Mouse (Mus musculus): ENCODE measurements around the gene Olfr1045. TPM values are rescaled to one million over a fixed set of nuclear protein-coding genes. Genes with fewer than 3 reads are reported as not detected.
"Not testable (repeated sequence)": the region's sequence is repeated elsewhere in the genome, so short reads cannot be mapped to it uniquely, and the experiment has no call there.

Olfr1045 gene
- not detected in 2 replicates for polyA plus RNA-seq (2012; rRNA removed)

- DNase-seq (ENCODE audit: low spot score) = no peak
Measured at GRCm38 (mm10) chr2:86202909-86203308, at the start of gene Olfr1045. Olfr1045 (minus strand) TSS chr2:86203009.

- no peak for DNase-seq (ENCODE audit: low spot score)
Measured at GRCm38 (mm10) chr2:86240189-86240588, 37.4 kb upstream of the Olfr1045 start, which contains the start of gene Olfr1048. Olfr1048 (minus strand) TSS chr2:86240289.

- DNase-seq (ENCODE audit: low spot score) = no peak
Measured at GRCm38 (mm10) chr2:86231301-86231700, 28.5 kb upstream of the Olfr1045 start, which contains the start of gene Olfr1047. Olfr1047 (minus strand) TSS chr2:86231401.

GRCm38 (mm10) chr2:86219214-86219613 lies 16.4 kb upstream of the Olfr1045 start, which contains the start of gene Olfr1046:
Olfr1046 (minus strand) TSS chr2:86219314.
- no peak for DNase-seq (ENCODE audit: low spot score)

GRCm38 (mm10) chr2:86195863-86196262 lies 6.9 kb downstream of the Olfr1045 start:
- no peak for DNase-seq (ENCODE audit: low spot score)

GRCm38 (mm10) chr2:86185583-86185982 lies 17.2 kb downstream of the Olfr1045 start, which contains the start of gene Olfr52:
Olfr52 (minus strand) TSS chr2:86185683.
- no peak for DNase-seq (ENCODE audit: low spot score)

- no peak for DNase-seq (ENCODE audit: low spot score)
Measured at GRCm38 (mm10) chr2:86179950-86180349, 22.9 kb downstream of the Olfr1045 start.

GRCm38 (mm10) chr2:86177720-86178119 lies 25.1 kb downstream of the Olfr1045 start, which contains the start of gene Olfr1044:
Olfr1044 (minus strand) TSS chr2:86177820.
- DNase-seq (ENCODE audit: low spot score) = no peak

GRCm38 (mm10) chr2:86175422-86175821 lies 27.4 kb downstream of the Olfr1045 start:
- not testable (repeated sequence) for DNase-seq (ENCODE audit: low spot score)

- no peak for DNase-seq (ENCODE audit: low spot score)
Measured at GRCm38 (mm10) chr2:86167422-86167821, 35.4 kb downstream of the Olfr1045 start, which contains the start of gene Olfr1043. Olfr1043 (minus strand) TSS chr2:86167522.

- DNase-seq (ENCODE audit: low spot score) = no peak
Measured at GRCm38 (mm10) chr2:86161738-86162137, 41.1 kb downstream of the Olfr1045 start, which contains the start of gene Olfr1042. Olfr1042 (minus strand) TSS chr2:86161838.

- DNase-seq (ENCODE audit: low spot score) = no peak
Measured at GRCm38 (mm10) chr2:86146632-86147031, 56.2 kb downstream of the Olfr1045 start, which contains the start of gene Olfr1040. Olfr1040 (minus strand) TSS chr2:86146732.

Other genes with a start within 250 kb of the Olfr1045 start
- gene Olfr1029, start 229.1 kb downstream of the Olfr1045 start, polyA plus RNA-seq (2012; rRNA removed) = 0.04 TPM in 1 of 2 replicates, not detected in the other
- not detected in 2 replicates for gene Olfr1030, start 223.7 kb downstream of the Olfr1045 start, polyA plus RNA-seq (2012; rRNA removed)
- not detected in 2 replicates for gene Olfr1031, start 212.7 kb downstream of the Olfr1045 start, polyA plus RNA-seq (2012; rRNA removed)
- not detected in 2 replicates for gene Olfr1032, start 197.5 kb downstream of the Olfr1045 start, polyA plus RNA-seq (2012; rRNA removed)
- 3.9 and 4.5 TPM in 2 replicates for gene Olfr1033, start 182.4 kb downstream of the Olfr1045 start, polyA plus RNA-seq (2012; rRNA removed)
- 0.68 and 0.85 TPM in 2 replicates for gene Olfr1034, start 157.1 kb downstream of the Olfr1045 start, polyA plus RNA-seq (2012; rRNA removed)
- gene Olfr1036, start 129.0 kb downstream of the Olfr1045 start, polyA plus RNA-seq (2012; rRNA removed) = not detected in 2 replicates
- gene Olfr1037, start 115.6 kb downstream of the Olfr1045 start, polyA plus RNA-seq (2012; rRNA removed) = not detected in 2 replicates
- gene Olfr1039, start 67.1 kb downstream of the Olfr1045 start, polyA plus RNA-seq (2012; rRNA removed) = not detected in 2 replicates
- not detected in 2 replicates for gene Olfr1040, start 56.3 kb downstream of the Olfr1045 start, polyA plus RNA-seq (2012; rRNA removed)
- gene Olfr1042, start 41.2 kb downstream of the Olfr1045 start, polyA plus RNA-seq (2012; rRNA removed) = not detected in 2 replicates
- gene Olfr1043, start 35.5 kb downstream of the Olfr1045 start, polyA plus RNA-seq (2012; rRNA removed) = not detected in 2 replicates
- not detected in 2 replicates for gene Olfr1044, start 25.2 kb downstream of the Olfr1045 start, polyA plus RNA-seq (2012; rRNA removed)
- not detected in 2 replicates for gene Olfr52, start 17.3 kb downstream of the Olfr1045 start, polyA plus RNA-seq (2012; rRNA removed)
- not detected in 2 replicates for gene Olfr1046, start 16.3 kb upstream of the Olfr1045 start, polyA plus RNA-seq (2012; rRNA removed)
- not detected in 2 replicates for gene Olfr1047, start 28.4 kb upstream of the Olfr1045 start, polyA plus RNA-seq (2012; rRNA removed)
- gene Olfr1048, start 37.3 kb upstream of the Olfr1045 start, polyA plus RNA-seq (2012; rRNA removed) = not detected in 2 replicates
- not detected in 2 replicates for gene Olfr1049, start 55.3 kb upstream of the Olfr1045 start, polyA plus RNA-seq (2012; rRNA removed)
- gene Olfr1051, start 76.1 kb upstream of the Olfr1045 start, polyA plus RNA-seq (2012; rRNA removed) = not detected in 2 replicates
- gene Olfr1052, start 89.4 kb upstream of the Olfr1045 start, polyA plus RNA-seq (2012; rRNA removed) = not detected in 2 replicates
- gene Olfr1053, start 112.3 kb upstream of the Olfr1045 start, polyA plus RNA-seq (2012; rRNA removed) = not detected in 2 replicates
- not detected in 2 replicates for gene Olfr1054, start 132.4 kb upstream of the Olfr1045 start, polyA plus RNA-seq (2012; rRNA removed)
- not detected in 2 replicates for gene Olfr1055, start 147.3 kb upstream of the Olfr1045 start, polyA plus RNA-seq (2012; rRNA removed)
- not detected in 2 replicates for gene Olfr1056, start 159.5 kb upstream of the Olfr1045 start, polyA plus RNA-seq (2012; rRNA removed)
- gene Olfr1057, start 175.4 kb upstream of the Olfr1045 start, polyA plus RNA-seq (2012; rRNA removed) = not detected in 2 replicates
- gene Olfr1058, start 185.6 kb upstream of the Olfr1045 start, polyA plus RNA-seq (2012; rRNA removed) = not detected in 2 replicates
- not detected in 2 replicates for gene Olfr1061, start 211.0 kb upstream of the Olfr1045 start, polyA plus RNA-seq (2012; rRNA removed)
- not detected in 2 replicates for gene Olfr1062, start 223.7 kb upstream of the Olfr1045 start, polyA plus RNA-seq (2012; rRNA removed)
- gene Olfr1065, start 247.6 kb upstream of the Olfr1045 start, polyA plus RNA-seq (2012; rRNA removed) = not detected in 2 replicates